In the genomic region with DNA sequence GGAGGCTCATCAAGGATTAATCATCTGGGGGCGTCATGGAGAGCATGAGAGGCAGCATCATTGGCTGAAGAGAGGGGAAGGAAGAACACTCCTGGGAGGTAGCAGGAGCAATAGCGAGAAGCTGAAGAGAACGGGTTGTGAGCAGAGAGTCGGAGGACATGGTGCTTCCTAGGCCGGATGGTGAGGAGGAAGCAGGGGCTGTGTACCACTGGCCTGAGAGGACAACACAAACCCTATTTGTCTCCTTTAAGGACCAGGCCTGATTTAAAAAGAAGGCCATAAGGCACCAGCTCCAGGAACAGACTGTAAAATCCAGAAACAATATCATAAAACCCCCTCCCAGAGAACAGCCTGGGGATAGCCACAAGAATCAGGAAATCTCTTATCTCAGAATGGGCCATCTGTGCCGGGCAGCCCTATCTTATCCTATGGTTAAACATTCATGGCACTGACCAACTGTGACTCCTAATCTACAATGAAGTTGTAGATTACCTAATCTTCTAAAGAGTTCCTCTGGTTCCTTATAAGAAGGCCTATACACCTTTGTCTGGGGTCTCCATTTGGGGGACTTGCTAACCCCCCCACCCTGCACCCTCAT, we compare ENCODE assay signal across 24 mouse cellular contexts.
DNase-seq lines count a peak whose midpoint lies in the region; ATAC-seq and TF ChIP-seq lines count a peak whose summit lies in the region.
"Had no signal": no experiment of that assay in that cellular context is flagged by ENCODE, and none has a peak within 500 bp of the region (broad histone marks: within the 10 kb centered on the region; RNA-seq: fewer than 3 reads in every experiment).

No protein-coding gene starts in this region.

- WGBS in intestine, embryonic 14.5 days, result 66% methylated on average over 6 of the region's 6 CpGs
- WGBS in intestine, postnatal 0 days, result 42% methylated on average over 6 of the region's 6 CpGs
- WGBS in large intestine, adult 2 months, result 41% methylated on average over 6 of the region's 6 CpGs

- no peak overlapping the region for H3K4me2 ChIP-seq in intestine, embryonic 14.5 days (ENCODE audit: low read length)
- H3K4me2 ChIP-seq in intestine, postnatal 0 days (replicated peaks; ENCODE audit: low read depth), result no peak overlapping the region
- H3K4me2 ChIP-seq: embryonic facial prominence, embryonic 12.5 days had no signal

- H3K4me3 ChIP-seq in intestine, embryonic 14.5 days (ENCODE audit: low read depth, low read length), result no peak overlapping the region
- H3K4me3 ChIP-seq in intestine, postnatal 0 days (ENCODE audit: low read depth, low read length), result no peak overlapping the region
- H3K4me3 ChIP-seq: embryonic facial prominence, embryonic 10.5 days; embryonic facial prominence, embryonic 12.5 days had no signal

- 0 out of 2 replicates have a peak, but pooled peaks have one; percentile 40 for ATAC-seq in intestine, embryonic 14.5 days (replicated peaks; ENCODE audit: low FRiP score, low TSS enrichment, low read depth)
- no peak for ATAC-seq in intestine, postnatal 0 days
- ATAC-seq in cerebellum, adult (ENCODE audit: insufficient number of reproducible peaks, low FRiP score, low TSS enrichment), result no peak
- ATAC-seq: activated CD4-positive, CD25-positive, alpha-beta regulatory T cell, adult 4 months; CD4-positive, CD25-positive, alpha-beta regulatory T cell, adult 4 months; forebrain, embryonic 14.5 days; forebrain, embryonic 16.5 days; Patski had no signal

- H3K27me3 ChIP-seq in intestine, embryonic 14.5 days (replicated peaks; ENCODE audit: control insufficient read depth, insufficient read depth, low read length), result no peaks in the 10 kb centered on the region
- H3K27me3 ChIP-seq in intestine, postnatal 0 days (replicated peaks; ENCODE audit: control insufficient read depth, insufficient read depth, low read length), result no peaks in the 10 kb centered on the region
- H3K27me3 ChIP-seq: embryonic facial prominence, embryonic 12.5 days had no signal

- H3K27ac ChIP-seq in intestine, embryonic 14.5 days (ENCODE audit: low read depth), result no peak overlapping the region
- no peak overlapping the region for H3K27ac ChIP-seq in intestine, postnatal 0 days (ENCODE audit: low read depth, low read length)
- H3K27ac ChIP-seq: embryonic facial prominence, embryonic 10.5 days; embryonic facial prominence, embryonic 12.5 days had no signal

- no peak for TF ChIP-seq CTCF in intestine, postnatal 0 days (IDR thresholded peaks at IDR 0.05; ENCODE audit: low read depth)

- no peak for DNase-seq in intestine, embryonic 14.5 days (ENCODE audit: low spot score)
- peak; percentile 16 for DNase-seq in large intestine, adult 2 months (ENCODE audit: low read depth, low spot score)
- peak; percentile 11 for DNase-seq in yolk sac, embryonic 10.5 days (ENCODE audit: low spot score)
- DNase-seq in embryo, embryonic 11 days, result no peak
- DNase-seq: adrenal gland, adult 8-10 months; adrenal gland, postnatal 14 days; adrenal gland, postnatal 36 days; B cell, adult 2 months; cerebellum, adult 11 months; cerebellum, adult 18-20 months; cerebellum, adult 8-10 months; cerebellum, adult 9-11 months; cerebellum, postnatal 14 days; cerebellum, postnatal 36 days had no signal

- no peaks in the 10 kb centered on the region for H3K36me3 ChIP-seq in intestine, embryonic 14.5 days (ENCODE audit: control insufficient read depth, insufficient read depth, low read length)
- H3K36me3 ChIP-seq in intestine, postnatal 0 days (ENCODE audit: control insufficient read depth, insufficient read depth), result no peaks in the 10 kb centered on the region
- H3K36me3 ChIP-seq: embryonic facial prominence, embryonic 10.5 days; embryonic facial prominence, embryonic 12.5 days; G1E had no signal

- peaks cover 4% of the 10 kb centered on the region; the same call in 1 of the 2 replicates for H3K9me3 ChIP-seq in intestine, embryonic 14.5 days (ENCODE audit: control insufficient read depth, low read length)
- H3K9me3 ChIP-seq in intestine, postnatal 0 days (ENCODE audit: control insufficient read depth), result no peaks in the 10 kb centered on the region
- H3K9me3 ChIP-seq: embryonic facial prominence, embryonic 12.5 days had no signal

- no peak overlapping the region for H3K9ac ChIP-seq in intestine, embryonic 14.5 days (ENCODE audit: low read length)
- no peak overlapping the region for H3K9ac ChIP-seq in intestine, postnatal 0 days (ENCODE audit: low read depth, low read length)
- H3K9ac ChIP-seq: embryonic facial prominence, embryonic 12.5 days had no signal

- H3K4me1 ChIP-seq in intestine, embryonic 14.5 days (replicated peaks; ENCODE audit: control insufficient read depth, insufficient read depth, low read length), result 0 out of 2 replicates have a peak, but pooled peaks cover 3% of the 10 kb centered on the region
- no peaks in the 10 kb centered on the region for H3K4me1 ChIP-seq in intestine, postnatal 0 days (replicated peaks; ENCODE audit: control insufficient read depth, insufficient read depth, low read length)
- H3K4me1 ChIP-seq: embryonic facial prominence, embryonic 10.5 days had no signal

Comparison
In these comparisons a context has a peak if more than half of its experiments do, and no peak if none do; other contexts are left out.
1. DNase-seq: peak in large intestine, adult 2 months (single experiment) and yolk sac, embryonic 10.5 days (single experiment); none in intestine, embryonic 14.5 days (single experiment) and embryo, embryonic 11 days (single experiment).